Mouse (Mus musculus) bone marrow macrophage, adult 2 months (primary cell): ENCODE results near the gene Fgfr4. TPM values are rescaled to one million over a fixed set of nuclear protein-coding genes. Genes with fewer than 3 reads are reported as not detected.
A peak's percentile ranks its signal among the peaks of the same experiment; 100 is the strongest.

Experiments used
- H3K27ac ChIP-seq: 2 replicates; pipeline ENCODE4 v1.5.1; 2012; ENCODE audit warnings: low read depth, low read length; ENCODE audit not compliant: insufficient read depth
- H3K4me1 ChIP-seq: 2 replicates; pipeline ENCODE4 v1.6.1; 2012; ENCODE audit warnings: low read length; ENCODE audit not compliant: control insufficient read depth, insufficient read depth
- H3K4me3 ChIP-seq: 2 replicates; pipeline ENCODE4 v1.5.1; 2012; ENCODE audit warnings: mild to moderate bottlenecking, low read length, moderate library complexity; ENCODE audit not compliant: insufficient read depth
- CTCF ChIP-seq: IDR thresholded peaks from 2 replicates; pipeline ENCODE4 v1.5.1; 2012; ENCODE audit warnings: low read depth, mild to moderate bottlenecking, low read length, moderate library complexity
- POLR2A ChIP-seq: IDR thresholded peaks from 2 replicates; pipeline ENCODE4 v1.6.1; 2012; ENCODE audit warnings: mild to moderate bottlenecking, low read depth, low read length, borderline replicate concordance
- polyA plus RNA-seq: library from polyadenylated mRNA; stranded (reverse); fragments of >200 nt; gene quantifications from 2 replicates; pipeline ENCODE4 v1.2.4, GENCODE M21; 2012; ENCODE audit not compliant: missing spikeins, insufficient read depth, insufficient read length

The Fgfr4 gene
- polyA plus RNA-seq, 1 experiment = not detected

- no peak overlapping the region for H3K27ac ChIP-seq
- TF ChIP-seq POLR2A (no peak), CTCF (no peak)
- no peak overlapping the region for H3K4me3 ChIP-seq
- peaks cover 19% of the 10 kb centered on the region for H3K4me1 ChIP-seq
Observed at GRCm38 (mm10) chr13:55210193-55210970, 57.9 kb downstream of the Fgfr4 start.

- Histone ChIP-seq H3K27ac (no peak overlapping the region), H3K4me1 (peaks cover 20% of the 10 kb centered on the region), H3K4me3 (no peak overlapping the region)
- TF ChIP-seq CTCF (no peak), POLR2A (no peak)
Observed at GRCm38 (mm10) chr13:55210971-55211220, 58.5 kb downstream of the Fgfr4 start.

- H3K4me1 ChIP-seq = peaks cover 22% of the 10 kb centered on the region
- TF ChIP-seq CTCF = no peak
- no peak for TF ChIP-seq POLR2A
- H3K4me3 ChIP-seq = peak overlapping the region; percentile 94
- H3K27ac ChIP-seq = peak overlapping the region; percentile 13; the same call in 1 of the 2 replicates
Observed at GRCm38 (mm10) chr13:55211221-55212010, 59.0 kb downstream of the Fgfr4 start.

- Histone ChIP-seq H3K27ac (peak overlapping the region; percentile 80), H3K4me3 (peak overlapping the region; percentile 94), H3K4me1 (peaks cover 22% of the 10 kb centered on the region)
- TF ChIP-seq CTCF (no peak), POLR2A (no peak)
Observed at GRCm38 (mm10) chr13:55212011-55212360, 59.5 kb downstream of the Fgfr4 start.

- TF ChIP-seq POLR2A (no peak), CTCF (no peak; the same call in 1 of the 2 replicates)
- Histone ChIP-seq H3K27ac (peak overlapping the region; percentile 80), H3K4me3 (peak overlapping the region; percentile 94), H3K4me1 (peaks cover 22% of the 10 kb centered on the region)
Observed at GRCm38 (mm10) chr13:55212361-55213137, 60.1 kb downstream of the Fgfr4 start.

- peak overlapping the region; percentile 80 for H3K27ac ChIP-seq
- peaks cover 26% of the 10 kb centered on the region for H3K4me1 ChIP-seq
- peak overlapping the region; percentile 94 for H3K4me3 ChIP-seq
- TF ChIP-seq CTCF = no peak
Observed at GRCm38 (mm10) chr13:55213138-55213806, 60.8 kb downstream of the Fgfr4 start.

Other genes starting within 250 kb of the Fgfr4 start
- gene Unc5a, start 203.2 kb upstream of the Fgfr4 start, polyA plus RNA-seq = 0.60 TPM in 1 of 2 replicates, not detected in the other
- gene Hk3, start 131.3 kb upstream of the Fgfr4 start, polyA plus RNA-seq = 70.8 and 78.5 TPM in 2 replicates
- gene Uimc1, start 52.3 kb upstream of the Fgfr4 start, polyA plus RNA-seq = 41.7 and 46.8 TPM in 2 replicates
- gene Zfp346, start 47.3 kb upstream of the Fgfr4 start, polyA plus RNA-seq = 11.5 and 14.6 TPM in 2 replicates
- not detected in 2 replicates for gene Gm17617, start 19.1 kb upstream of the Fgfr4 start, polyA plus RNA-seq
- 51.0 and 51.4 TPM in 2 replicates for gene Nsd1, start 57.1 kb downstream of the Fgfr4 start, polyA plus RNA-seq
- 283 TPM in 2 replicates for gene Prelid1, start 167.9 kb downstream of the Fgfr4 start, polyA plus RNA-seq
- 75.6 and 91.3 TPM in 2 replicates for gene Rab24, start 169.3 kb downstream of the Fgfr4 start, polyA plus RNA-seq
- gene Mxd3, start 177.2 kb downstream of the Fgfr4 start, polyA plus RNA-seq = 8.6 and 8.8 TPM in 2 replicates
- 94.1 and 94.6 TPM in 2 replicates for gene Lman2, start 210.1 kb downstream of the Fgfr4 start, polyA plus RNA-seq
- 34.7 and 39.1 TPM in 2 replicates for gene Rgs14, start 217.1 kb downstream of the Fgfr4 start, polyA plus RNA-seq
- gene Slc34a1, start 245.5 kb downstream of the Fgfr4 start, polyA plus RNA-seq = not detected in 2 replicates